Mouse (Mus musculus): Measurements from ENCODE around the gene Kcna4. TPM values are rescaled to one million over a fixed set of nuclear protein-coding genes. Genes with fewer than 3 reads are reported as not detected.

The Kcna4 gene
- 0.12 TPM in 1 of 2 replicates, not detected in the other for polyA plus RNA-seq (2012; rRNA removed)

- WGBS = 5% methylated on average over 24 of the region's 24 CpGs
- DNase-seq (ENCODE audit: low read depth, low spot score) = no peak
These were observed at the start of gene Kcna4 for GRCm38 (mm10) chr2:107289990-107290696. Gene Kcna4 (plus strand): TSS chr2:107290639.

DNA sequence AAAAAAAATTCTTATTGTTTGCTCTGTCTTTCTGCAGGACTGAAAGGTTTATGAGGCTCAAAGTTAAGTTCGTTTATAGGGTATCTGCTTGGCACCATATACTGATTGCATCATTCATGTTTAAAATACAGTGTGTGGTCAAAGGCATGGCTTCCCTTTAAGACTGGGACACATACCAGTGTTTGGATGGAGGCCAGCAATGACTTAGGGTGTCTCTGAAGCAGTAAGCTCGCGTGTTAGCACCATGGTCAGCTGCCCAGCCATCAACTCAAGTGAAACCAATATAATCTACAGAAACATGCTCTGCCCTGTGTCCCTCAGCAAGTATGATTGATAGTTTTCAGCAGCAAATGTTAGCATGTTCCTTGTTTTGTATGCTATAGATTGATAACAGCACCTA, 32.3 kb upstream of the Kcna4 start:
- WGBS = 40% methylated on average over 3 of the region's 3 CpGs
- no peak for DNase-seq (ENCODE audit: low read depth, low spot score)

DNA sequence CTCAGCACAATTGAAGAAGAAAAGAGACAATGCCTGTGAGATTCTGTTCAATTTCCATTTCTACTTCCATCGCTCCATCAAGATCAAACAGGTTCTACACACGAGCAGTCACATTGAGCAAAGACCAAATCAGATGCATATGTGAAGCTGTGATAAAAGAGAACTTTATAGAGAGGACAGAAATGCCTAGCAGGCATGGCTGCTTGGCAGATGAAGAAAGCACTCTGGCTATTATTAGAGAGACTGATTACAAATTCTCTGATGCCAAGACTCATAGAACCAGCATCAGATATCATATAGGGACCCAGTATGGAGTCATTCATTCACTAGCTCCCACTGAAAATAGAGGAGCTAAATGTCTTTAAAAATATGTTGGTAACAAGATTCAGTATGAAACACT, 24.2 kb upstream of the Kcna4 start:
- WGBS = 66% methylated on average over 2 of the region's 2 CpGs

GRCm38 (mm10) chr2:107270050-107270449, 20.4 kb upstream of the Kcna4 start:
- no peak for DNase-seq (ENCODE audit: low read depth, low spot score)
- 69% methylated on average over 3 of the region's 3 CpGs for WGBS

More for the DNA sequence above, 24.2 kb upstream of the Kcna4 start:
- DNase-seq (ENCODE audit: low read depth, low spot score) = no peak

DNA sequence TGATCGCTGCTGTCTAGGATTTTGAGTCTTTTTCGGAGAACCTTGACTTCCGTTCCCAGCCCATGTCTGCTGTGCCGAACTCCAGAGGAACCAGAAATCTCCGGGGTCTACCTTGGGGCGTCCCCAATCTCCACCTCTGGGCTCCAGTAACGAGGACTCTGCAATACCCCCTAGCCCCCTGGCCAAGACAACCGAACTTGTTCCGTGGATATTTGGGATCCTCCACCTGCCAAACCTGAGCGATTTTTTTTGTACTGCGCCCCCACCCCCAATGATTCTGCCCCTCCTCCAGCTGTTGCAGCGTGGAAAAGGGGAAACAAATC, 219 bp downstream of the Kcna4 start:
- WGBS = 2% methylated on average over 12 of the region's 12 CpGs
- DNase-seq (ENCODE audit: low read depth, low spot score) = no peak

DNA sequence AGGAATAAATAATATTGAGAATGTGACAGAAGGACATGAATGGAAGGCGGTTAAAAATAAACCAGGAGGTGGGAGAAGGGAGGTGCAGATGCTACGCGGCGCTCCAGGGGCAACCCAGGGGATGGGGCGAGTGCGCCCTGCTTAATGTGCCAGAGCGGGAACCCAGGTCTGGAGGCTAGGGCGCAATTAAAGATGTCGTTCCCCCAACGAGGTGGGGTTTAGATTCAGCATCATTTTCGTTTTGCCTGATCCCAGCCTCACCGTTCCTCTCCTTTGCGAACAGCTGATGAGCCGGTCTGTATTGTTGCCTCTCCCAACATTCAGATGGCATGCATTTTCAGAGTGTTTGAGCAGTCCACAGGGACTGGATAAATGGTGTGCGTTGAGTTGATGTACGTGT, 703 bp downstream of the Kcna4 start:
- no peak for DNase-seq (ENCODE audit: low read depth, low spot score)
- 6% methylated on average over 16 of the region's 16 CpGs for WGBS

DNA sequence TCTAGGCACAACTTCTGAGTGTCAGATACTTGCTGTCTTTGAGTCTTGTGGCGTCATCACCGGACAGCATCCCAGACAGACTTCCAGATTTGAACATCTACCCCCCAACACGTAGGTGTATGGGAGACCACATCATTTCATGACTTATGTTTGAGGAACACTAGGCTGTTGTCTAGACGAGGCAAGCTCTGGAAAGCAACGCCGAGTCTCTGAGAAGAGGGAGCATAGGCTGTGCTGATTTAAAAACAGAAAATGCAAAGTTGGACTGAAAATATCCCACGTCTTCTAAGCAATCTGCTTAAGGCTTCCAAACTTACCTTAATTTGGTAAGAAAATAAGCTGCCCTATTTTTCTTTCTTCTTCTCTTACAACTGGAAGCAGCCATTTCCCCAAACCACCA, 4.1 kb downstream of the Kcna4 start:
- WGBS = 89% methylated on average over 7 of the region's 7 CpGs
- DNase-seq (ENCODE audit: low read depth, low spot score) = no peak

DNA sequence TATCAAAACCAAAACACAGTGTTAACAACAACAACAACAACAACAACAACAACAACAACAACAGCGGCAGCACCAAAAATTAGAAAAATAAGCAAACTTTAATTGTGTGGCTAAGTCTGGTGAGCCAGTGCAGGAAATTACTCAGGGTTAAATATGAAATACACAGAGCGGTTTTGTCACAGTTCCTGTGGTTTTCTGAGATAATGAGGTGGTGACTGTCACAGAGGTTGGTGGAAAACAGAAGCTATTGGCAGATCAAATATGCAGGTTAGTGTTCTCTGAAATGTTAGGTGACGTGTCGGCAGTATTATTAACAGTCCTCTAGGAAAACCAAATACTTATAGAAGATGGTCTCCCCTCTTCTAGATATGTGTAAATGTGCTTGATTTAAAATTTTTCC, 11.4 kb downstream of the Kcna4 start:
- WGBS = 72% methylated on average over 4 of the region's 4 CpGs
- no peak for DNase-seq (ENCODE audit: low read depth, low spot score)

DNA sequence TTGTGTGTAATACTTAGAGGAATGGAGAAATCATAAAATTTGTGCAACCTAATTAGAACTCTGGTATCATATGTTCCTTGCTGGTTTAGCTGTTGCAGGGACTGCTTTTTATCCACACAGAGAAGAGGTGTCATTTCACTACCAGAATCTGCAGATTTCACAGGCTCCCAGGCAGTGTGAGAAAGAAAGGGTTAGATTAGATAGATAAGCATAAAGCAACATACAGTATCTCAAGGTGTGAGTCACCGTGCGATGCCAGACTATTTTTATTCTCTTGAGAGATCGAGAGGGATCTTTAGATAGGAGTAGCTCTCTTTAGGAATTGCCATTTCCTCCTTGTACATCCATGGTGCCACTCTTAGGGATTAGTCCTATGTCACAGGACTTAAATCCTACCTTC, 14.3 kb downstream of the Kcna4 start:
- 85% methylated on average over 3 of the region's 3 CpGs for WGBS
- DNase-seq (ENCODE audit: low read depth, low spot score) = no peak

GRCm38 (mm10) chr2:107306077-107306476, 15.6 kb downstream of the Kcna4 start:
- no peak for DNase-seq (ENCODE audit: low read depth, low spot score)
- 71% methylated on average over 4 of the region's 4 CpGs for WGBS

GRCm38 (mm10) chr2:107318636-107319035, 28.2 kb downstream of the Kcna4 start:
- DNase-seq (ENCODE audit: low read depth, low spot score) = no peak

GRCm38 (mm10) chr2:107321596-107322226, 31.3 kb downstream of the Kcna4 start:
- 69% methylated on average over 4 of the region's 4 CpGs for WGBS
- no peak for DNase-seq (ENCODE audit: low read depth, low spot score)

DNA sequence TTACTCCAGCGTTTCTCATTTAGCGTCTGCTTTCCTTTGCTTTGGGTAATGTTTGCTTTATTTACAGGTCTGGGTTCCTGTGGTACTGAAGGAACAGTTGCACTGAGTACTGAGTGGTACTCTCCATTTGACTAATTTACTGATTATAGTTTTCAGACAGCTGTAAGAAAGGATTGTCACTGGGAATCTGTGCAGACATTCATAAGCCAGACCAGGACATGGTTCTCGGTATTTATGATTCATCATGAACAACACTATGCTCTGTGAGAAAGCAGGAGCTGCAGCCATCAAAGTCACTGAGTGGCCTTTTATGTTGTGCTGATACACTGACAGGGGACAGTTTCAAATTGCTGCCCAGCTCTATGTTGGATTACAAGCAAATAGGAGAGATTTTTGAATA, 33.7 kb downstream of the Kcna4 start:
- 74% methylated on average over 3 of the region's 3 CpGs for WGBS
- DNase-seq (ENCODE audit: low read depth, low spot score) = no peak

- 85% methylated on average over 3 of the region's 3 CpGs for WGBS
- no peak for DNase-seq (ENCODE audit: low read depth, low spot score)
These were observed 36.8 kb downstream of the Kcna4 start for GRCm38 (mm10) chr2:107327276-107327675.

DNA sequence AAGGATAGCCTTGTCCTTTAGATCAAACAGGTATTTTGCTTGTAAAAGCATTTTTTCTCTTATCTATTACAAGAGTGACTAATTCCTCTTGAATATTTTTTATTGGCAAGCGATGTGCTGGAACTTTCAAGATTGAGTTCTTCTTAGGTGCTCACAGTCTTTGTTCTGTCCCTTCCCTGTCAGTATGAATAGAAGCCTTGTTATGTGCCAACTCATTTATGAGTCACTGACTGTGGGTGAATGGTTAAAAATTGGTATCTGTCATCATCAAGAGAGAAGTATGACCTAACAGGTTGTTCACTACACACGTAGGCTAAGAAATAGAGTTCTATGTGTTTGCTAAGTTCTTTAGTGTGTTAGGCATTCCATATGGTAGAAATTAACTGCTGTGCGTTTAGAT, 50.9 kb downstream of the Kcna4 start:
- DNase-seq (ENCODE audit: low read depth, low spot score) = no peak
- WGBS = 71% methylated on average over 3 of the region's 3 CpGs

DNA sequence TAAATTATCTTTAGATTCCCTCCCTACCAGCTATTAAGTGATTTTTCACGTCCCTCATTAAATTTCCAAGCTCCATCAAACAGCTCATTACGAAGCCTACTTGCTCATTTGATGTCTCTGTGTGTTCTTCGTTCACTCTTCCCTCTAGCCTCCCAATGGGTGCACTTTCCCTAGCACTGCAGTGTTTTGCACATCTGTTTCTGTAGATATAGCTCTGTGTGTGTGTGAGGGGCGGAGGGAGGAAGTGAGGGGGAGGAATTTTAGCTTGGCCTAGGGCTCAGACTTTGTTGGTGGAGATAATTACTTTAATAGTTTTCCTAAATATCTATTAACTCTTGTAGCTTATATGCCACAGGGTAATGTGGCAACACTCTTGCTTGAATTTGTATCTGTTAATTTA, 54.4 kb downstream of the Kcna4 start:
- 62% methylated on average over 4 of the region's 4 CpGs for WGBS
- DNase-seq (ENCODE audit: low read depth, low spot score) = no peak

- DNase-seq (ENCODE audit: low read depth, low spot score) = no peak
- 67% methylated on average over 4 of the region's 4 CpGs for WGBS
These were observed 54.9 kb downstream of the Kcna4 start for GRCm38 (mm10) chr2:107345299-107345698.

Other genes with a start within 250 kb of the Kcna4 start
- not detected in 2 replicates for gene Fshb, start 231.0 kb upstream of the Kcna4 start, polyA plus RNA-seq (2012; rRNA removed)